Mouse (Mus musculus): ENCODE measurements at regions not wholly inside any gene's neighbourhood (a gene's known extent, or its start where the extent isn't known, plus 50 kb on each side); places are given as distances from the start of the nearest gene placed in this dataset.

- DNase-seq (ENCODE audit: low spot score) = no peak
Measured at GRCm38 (mm10) chr3:146337429-146337828, 67.0 kb upstream of the Ssx2ip start.

- no peak for DNase-seq (ENCODE audit: low spot score)
Measured at GRCm38 (mm10) chr3:146337861-146338281, 66.6 kb upstream of the Ssx2ip start.

- no peak for DNase-seq (ENCODE audit: low spot score)
Measured at GRCm38 (mm10) chr3:146338445-146338844, 66.0 kb upstream of the Ssx2ip start.

- DNase-seq (ENCODE audit: low spot score) = no peak
Measured at GRCm38 (mm10) chr3:146340316-146341055, 64.0 kb upstream of the Ssx2ip start.

- DNase-seq (ENCODE audit: low spot score) = no peak
Measured at GRCm38 (mm10) chr3:146341652-146342340, 62.6 kb upstream of the Ssx2ip start.

GRCm38 (mm10) chr3:146342727-146343126, 61.7 kb upstream of the Ssx2ip start:
- no peak for DNase-seq (ENCODE audit: low spot score)

- peak; percentile 76 for DNase-seq (ENCODE audit: low spot score)
Measured at GRCm38 (mm10) chr3:146343649-146344401, 60.6 kb upstream of the Ssx2ip start.

- DNase-seq (ENCODE audit: low spot score) = peak; percentile 35
Measured at GRCm38 (mm10) chr3:146344402-146345025, 59.9 kb upstream of the Ssx2ip start.

GRCm38 (mm10) chr3:146345308-146345780, 59.1 kb upstream of the Ssx2ip start:
- peak; percentile 74 for DNase-seq (ENCODE audit: low spot score)

GRCm38 (mm10) chr3:146345946-146346345, 58.5 kb upstream of the Ssx2ip start:
- DNase-seq (ENCODE audit: low spot score) = peak; percentile 23

- no peak for DNase-seq (ENCODE audit: low spot score)
Measured at GRCm38 (mm10) chr3:146347311-146347710, 57.1 kb upstream of the Ssx2ip start.

- DNase-seq (ENCODE audit: low spot score) = peak; percentile 33
Measured at GRCm38 (mm10) chr3:146348921-146349320, 55.5 kb upstream of the Ssx2ip start.

- no peak for DNase-seq (ENCODE audit: low spot score)
Measured at GRCm38 (mm10) chr3:146349393-146349792, 55.0 kb upstream of the Ssx2ip start.

GRCm38 (mm10) chr3:146350126-146350525, 54.3 kb upstream of the Ssx2ip start:
- DNase-seq (ENCODE audit: low spot score) = no peak

- DNase-seq (ENCODE audit: low spot score) = no peak
Measured at GRCm38 (mm10) chr3:146351468-146351867, 53.0 kb upstream of the Ssx2ip start.

- no peak for DNase-seq (ENCODE audit: low spot score)
Measured at GRCm38 (mm10) chr3:146352187-146352586, 52.3 kb upstream of the Ssx2ip start.

- no peak for DNase-seq (ENCODE audit: low spot score)
Measured at GRCm38 (mm10) chr3:146353961-146354360, 50.5 kb upstream of the Ssx2ip start.

All from testis, postnatal 10 days (tissue).